Comparison of ENCODE assay signal across 19 mouse cellular contexts in the genomic region with DNA sequence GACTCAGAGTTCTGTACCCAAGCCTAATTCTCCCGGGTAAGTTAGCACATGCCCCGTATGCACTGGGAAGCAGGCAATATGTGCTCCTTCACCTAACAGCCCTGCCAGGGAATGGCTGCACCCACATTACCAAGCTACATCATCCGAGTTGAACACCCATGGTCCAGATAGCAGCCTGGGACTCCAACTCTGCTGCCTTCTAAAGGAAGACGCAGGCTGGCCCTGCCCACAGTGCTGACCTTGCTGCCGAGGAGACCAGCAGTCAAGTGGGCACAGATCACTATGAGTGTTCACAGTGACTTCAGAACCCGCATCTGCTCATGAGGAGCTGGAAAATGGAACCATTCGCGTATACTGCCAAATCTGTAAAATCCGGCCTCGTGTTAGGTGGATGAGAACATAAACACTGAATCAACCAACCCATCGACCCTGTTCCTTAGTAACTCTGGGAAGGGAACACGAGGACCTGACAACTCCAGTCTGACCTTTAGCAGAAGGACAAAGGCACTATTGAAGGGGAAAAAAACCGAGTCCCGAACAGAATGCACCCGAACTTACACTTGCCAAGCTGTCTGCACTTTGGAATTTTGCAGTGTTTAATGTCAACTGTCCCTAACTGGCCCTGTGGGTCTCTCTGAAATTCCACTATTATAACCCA.
A peak's percentile ranks its signal among the peaks of the same experiment; 100 is the strongest.
DNase-seq lines count a peak whose midpoint lies in the region; ATAC-seq and TF ChIP-seq lines count a peak whose summit lies in the region.
"Had no signal": no experiment of that assay in that cellular context is flagged by ENCODE, and none has a peak within 500 bp of the region (broad histone marks: within the 10 kb centered on the region; RNA-seq: fewer than 3 reads in every experiment).

No protein-coding gene starts in this region.

- no peaks in the 10 kb centered on the region for H3K36me3 ChIP-seq in intestine, embryonic 14.5 days (ENCODE audit: control insufficient read depth, insufficient read depth, low read length)
- no peaks in the 10 kb centered on the region for H3K36me3 ChIP-seq in intestine, postnatal 0 days (ENCODE audit: control insufficient read depth, insufficient read depth)
- no peaks in the 10 kb centered on the region for H3K36me3 ChIP-seq in midbrain, embryonic 10.5 days
- no peaks in the 10 kb centered on the region for H3K36me3 ChIP-seq in midbrain, embryonic 11.5 days (ENCODE audit: control insufficient read depth, insufficient read depth, low read length)
- no peaks in the 10 kb centered on the region for H3K36me3 ChIP-seq in intestine, embryonic 15.5 days
- H3K36me3 ChIP-seq in stomach, postnatal 0 days (ENCODE audit: control insufficient read depth, insufficient read depth, low read length): no peaks in the 10 kb centered on the region
- H3K36me3 ChIP-seq: G1E; heart, embryonic 13.5 days; neural tube, embryonic 12.5 days had no signal

- no peaks in the 10 kb centered on the region for H3K9me3 ChIP-seq in intestine, embryonic 14.5 days (ENCODE audit: control insufficient read depth, low read length)
- no peaks in the 10 kb centered on the region for H3K9me3 ChIP-seq in intestine, postnatal 0 days (ENCODE audit: control insufficient read depth)
- no peaks in the 10 kb centered on the region for H3K9me3 ChIP-seq in midbrain, embryonic 10.5 days (replicated peaks)
- H3K9me3 ChIP-seq in midbrain, embryonic 11.5 days (ENCODE audit: control insufficient read depth, low read length): no peaks in the 10 kb centered on the region
- no peaks in the 10 kb centered on the region for H3K9me3 ChIP-seq in intestine, embryonic 15.5 days
- no peaks in the 10 kb centered on the region for H3K9me3 ChIP-seq in stomach, postnatal 0 days (ENCODE audit: control insufficient read depth, low read length)
- H3K9me3 ChIP-seq: G1E; heart, embryonic 13.5 days; neural tube, embryonic 12.5 days had no signal

- TF ChIP-seq EP300 in stomach, postnatal 0 days (optimal IDR thresholded peaks at IDR 0.05): no peak

- 0 out of 2 replicates have a peak, but pooled peaks have one; percentile 6 for ATAC-seq in intestine, embryonic 14.5 days (replicated peaks; ENCODE audit: low FRiP score, low TSS enrichment, low read depth)
- ATAC-seq in intestine, postnatal 0 days: no peak
- ATAC-seq in midbrain, embryonic 11.5 days (ENCODE audit: low FRiP score): no peak
- ATAC-seq in intestine, embryonic 15.5 days: no peak
- peak; percentile 49 for ATAC-seq in stomach, postnatal 0 days (ENCODE audit: low FRiP score, low TSS enrichment)
- ATAC-seq: midbrain, embryonic 16.5 days had no signal

- no peaks in the 10 kb centered on the region for H3K27me3 ChIP-seq in intestine, embryonic 14.5 days (replicated peaks; ENCODE audit: control insufficient read depth, insufficient read depth, low read length)
- H3K27me3 ChIP-seq in intestine, postnatal 0 days (replicated peaks; ENCODE audit: control insufficient read depth, insufficient read depth, low read length): no peaks in the 10 kb centered on the region
- H3K27me3 ChIP-seq in midbrain, embryonic 10.5 days (ENCODE audit: low read depth, poor library complexity, severe bottlenecking): no peaks in the 10 kb centered on the region
- no peaks in the 10 kb centered on the region for H3K27me3 ChIP-seq in midbrain, embryonic 11.5 days (ENCODE audit: control insufficient read depth, insufficient read depth, low read length)
- H3K27me3 ChIP-seq in intestine, embryonic 15.5 days (replicated peaks): no peaks in the 10 kb centered on the region
- no peaks in the 10 kb centered on the region for H3K27me3 ChIP-seq in stomach, postnatal 0 days (ENCODE audit: control insufficient read depth, insufficient read depth, low read length)
- H3K27me3 ChIP-seq: heart, embryonic 13.5 days; neural tube, embryonic 12.5 days had no signal

- TF ChIP-seq CTCF in intestine, postnatal 0 days (IDR thresholded peaks at IDR 0.05; ENCODE audit: low read depth): no peak
- no peak for TF ChIP-seq CTCF in stomach, postnatal 0 days (IDR thresholded peaks at IDR 0.05; ENCODE audit: low read depth)

- no peak overlapping the region for H3K4me2 ChIP-seq in intestine, embryonic 14.5 days (ENCODE audit: low read length)
- no peak overlapping the region for H3K4me2 ChIP-seq in intestine, postnatal 0 days (replicated peaks; ENCODE audit: low read depth)
- no peak overlapping the region for H3K4me2 ChIP-seq in midbrain, embryonic 11.5 days
- H3K4me2 ChIP-seq in intestine, embryonic 15.5 days (replicated peaks): no peak overlapping the region; the same call in 1 of the 2 replicates
- no peak overlapping the region for H3K4me2 ChIP-seq in stomach, postnatal 0 days (replicated peaks; ENCODE audit: low read depth)
- H3K4me2 ChIP-seq: heart, embryonic 13.5 days; hindbrain, embryonic 14.5 days; lung, embryonic 14.5 days; neural tube, embryonic 12.5 days had no signal

- H3K27ac ChIP-seq in intestine, embryonic 14.5 days (ENCODE audit: low read depth): no peak overlapping the region
- H3K27ac ChIP-seq in intestine, postnatal 0 days (ENCODE audit: low read depth, low read length): no peak overlapping the region
- H3K27ac ChIP-seq in midbrain, embryonic 10.5 days (replicated peaks): peak overlapping the region; percentile 59
- H3K27ac ChIP-seq in midbrain, embryonic 11.5 days (ENCODE audit: low read depth, low read length): no peak overlapping the region
- peak overlapping the region; percentile 3; the same call in 1 of the 2 replicates for H3K27ac ChIP-seq in intestine, embryonic 15.5 days
- H3K27ac ChIP-seq in stomach, postnatal 0 days (replicated peaks): peak overlapping the region; percentile 53
- H3K27ac ChIP-seq: heart, embryonic 13.5 days; hindbrain, embryonic 14.5 days; neural tube, embryonic 12.5 days had no signal

- H3K9ac ChIP-seq in intestine, embryonic 14.5 days (ENCODE audit: low read length): no peak overlapping the region
- H3K9ac ChIP-seq in intestine, postnatal 0 days (ENCODE audit: low read depth, low read length): no peak overlapping the region; the same call in 1 of the 2 replicates
- no peak overlapping the region for H3K9ac ChIP-seq in midbrain, embryonic 11.5 days (ENCODE audit: low read length)
- no peak overlapping the region for H3K9ac ChIP-seq in intestine, embryonic 15.5 days
- no peak overlapping the region for H3K9ac ChIP-seq in stomach, postnatal 0 days (ENCODE audit: low read length)
- H3K9ac ChIP-seq: heart, embryonic 13.5 days; hindbrain, embryonic 14.5 days; lung, embryonic 14.5 days; neural tube, embryonic 12.5 days had no signal

- no peak overlapping the region for H3K4me3 ChIP-seq in intestine, embryonic 14.5 days (ENCODE audit: low read depth, low read length)
- H3K4me3 ChIP-seq in intestine, postnatal 0 days (ENCODE audit: low read depth, low read length): no peak overlapping the region
- H3K4me3 ChIP-seq in midbrain, embryonic 10.5 days: no peak overlapping the region
- H3K4me3 ChIP-seq in midbrain, embryonic 11.5 days (ENCODE audit: low read depth, low read length): no peak overlapping the region
- H3K4me3 ChIP-seq in intestine, embryonic 15.5 days (replicated peaks): no peak overlapping the region
- H3K4me3 ChIP-seq in stomach, postnatal 0 days (ENCODE audit: low read depth, low read length): no peak overlapping the region
- H3K4me3 ChIP-seq: heart, embryonic 13.5 days; neural tube, embryonic 12.5 days had no signal

- no peak for DNase-seq in intestine, embryonic 14.5 days (ENCODE audit: low spot score)
- no peak for DNase-seq in midbrain, embryonic 10.5 days (ENCODE audit: low spot score)
- DNase-seq in midbrain, embryonic 11.5 days (ENCODE audit: low spot score, missing footprints): no peak
- peak; percentile 40 for DNase-seq in stomach, postnatal 0 days (ENCODE audit: low spot score)
- DNase-seq in natural killer cell, adult 2 months (ENCODE audit: low spot score in 2 of 2): no peak
- DNase-seq in cerebellum, adult 9-11 months: no peak
- DNase-seq: cerebellum, postnatal 25 days; gastrocnemius, postnatal 36 days; kidney, postnatal 14 days; layer of hippocampus, adult 9-11 months; lung, embryonic 14.5 days; thymus, postnatal 36 days had no signal

- 57% methylated on average over 15 of the region's 15 CpGs for WGBS in intestine, embryonic 14.5 days
- WGBS in intestine, postnatal 0 days: 49% methylated on average over 15 of the region's 15 CpGs
- 72% methylated on average over 15 of the region's 15 CpGs for WGBS in midbrain, embryonic 10.5 days
- WGBS in midbrain, embryonic 11.5 days: 71% methylated on average over 15 of the region's 15 CpGs
- 46% methylated on average over 15 of the region's 15 CpGs for WGBS in intestine, embryonic 15.5 days
- WGBS in stomach, postnatal 0 days: 41% methylated on average over 15 of the region's 15 CpGs

- H3K4me1 ChIP-seq in intestine, embryonic 14.5 days (replicated peaks; ENCODE audit: control insufficient read depth, insufficient read depth, low read length): peaks cover 38% of the 10 kb centered on the region
- peaks cover 30% of the 10 kb centered on the region for H3K4me1 ChIP-seq in intestine, postnatal 0 days (replicated peaks; ENCODE audit: control insufficient read depth, insufficient read depth, low read length)
- peaks cover 41% of the 10 kb centered on the region for H3K4me1 ChIP-seq in midbrain, embryonic 10.5 days
- H3K4me1 ChIP-seq in midbrain, embryonic 11.5 days (ENCODE audit: control insufficient read depth, insufficient read depth, low read length): peaks cover 16% of the 10 kb centered on the region
- H3K4me1 ChIP-seq in intestine, embryonic 15.5 days (replicated peaks): peaks cover 39% of the 10 kb centered on the region
- peaks cover 6% of the 10 kb centered on the region; the same call in 1 of the 2 replicates for H3K4me1 ChIP-seq in stomach, postnatal 0 days (replicated peaks; ENCODE audit: control insufficient read depth, insufficient read depth)

Comparison
In these comparisons a context has a peak if more than half of its experiments do, and no peak if none do; other contexts are left out.
1. ATAC-seq: peak in intestine, embryonic 14.5 days (single experiment) and stomach, postnatal 0 days (single experiment); none in intestine, postnatal 0 days (single experiment), midbrain, embryonic 11.5 days (single experiment) and intestine, embryonic 15.5 days (single experiment).
2. H3K27ac ChIP-seq: peak in midbrain, embryonic 10.5 days (single experiment), intestine, embryonic 15.5 days (single experiment) and stomach, postnatal 0 days (single experiment); none in intestine, embryonic 14.5 days (single experiment), intestine, postnatal 0 days (single experiment) and midbrain, embryonic 11.5 days (single experiment).